Mouse (Mus musculus): ENCODE data around the gene Wscd2. TPM values are rescaled to one million over a fixed set of nuclear protein-coding genes. Genes with fewer than 3 reads are reported as not detected.

The Wscd2 gene
- total RNA-seq (2012; rRNA removed): 2.6 and 3.4 TPM in 2 replicates

- in situ Hi-C loops (cut with MboI; ENCODE audit: low sequenced_read_pairs in 2 of 2, unreplicated experiment in 2 of 2): no loop called here
- Histone ChIP-seq H3K4me3 (ENCODE audit: insufficient read depth in 1 of 2, low read depth in 1 of 2, low read length in 2 of 2, poor library complexity in 1 of 2, severe bottlenecking in 1 of 2) (peak within 1 kb of the TSS; percentile 60 to 66), H3K9me3 (ENCODE audit: control insufficient read depth, insufficient read depth, low read depth, low read length) (no peaks in the 10 kb centered on the region), H3K9ac (ENCODE audit: insufficient read depth, low read depth, low read length, poor library complexity, severe bottlenecking) (peak within 1 kb of the TSS; percentile 48), H3K4me1 (ENCODE audit: control insufficient read depth in 2 of 2, insufficient read depth in 2 of 2, low read length in 2 of 2, poor library complexity in 1 of 2) (peaks cover 0 to 7% of the 10 kb centered on the region in 2 experiments; a peak in 1 of 4 replicates), H3K27ac (ENCODE audit: insufficient read depth, low read depth, low read length, poor library complexity, severe bottlenecking) (no peak within 1 kb of the TSS), H3K36me3 (ENCODE audit: control insufficient read depth, insufficient read depth, low read length, poor library complexity, severe bottlenecking) (no peaks in the 10 kb centered on the region)
- no peak for DNase-seq (ENCODE audit: low read depth, low spot score)
- no peak for TF ChIP-seq ZC3H11A (IDR thresholded peaks at IDR 0.05; ENCODE audit: borderline replicate concordance, low read depth, low read length)
- TF ChIP-seq MAFK (IDR thresholded peaks at IDR 0.05; ENCODE audit: insufficient read depth, low read depth, low read length): no peak
- no peak for TF ChIP-seq CHD2 (IDR thresholded peaks at IDR 0.05; ENCODE audit: low read depth, low read length)
- TF ChIP-seq ZNF384 (IDR thresholded peaks at IDR 0.05; ENCODE audit: low read depth, low read length): no peak
- no peak for TF ChIP-seq HCFC1 (IDR thresholded peaks at IDR 0.05; ENCODE audit: borderline replicate concordance, insufficient read depth, low read length)
These were observed at the start of gene Wscd2 for GRCm38 (mm10) chr5:113490033-113490432. Gene Wscd2, plus strand, starts transcription at chr5:113490333.

GRCm38 (mm10) chr5:113442180-113442579 is 48.0 kb upstream of the Wscd2 start:
- Histone ChIP-seq H3K27ac (ENCODE audit: insufficient read depth, low read depth, low read length, poor library complexity, severe bottlenecking) (no peak overlapping the region), H3K9me3 (ENCODE audit: control insufficient read depth, insufficient read depth, low read depth, low read length) (no peaks in the 10 kb centered on the region), H3K36me3 (ENCODE audit: control insufficient read depth, insufficient read depth, low read length, poor library complexity, severe bottlenecking) (no peaks in the 10 kb centered on the region), H3K9ac (ENCODE audit: insufficient read depth, low read depth, low read length, poor library complexity, severe bottlenecking) (no peak overlapping the region), H3K4me1 (ENCODE audit: control insufficient read depth in 2 of 2, insufficient read depth in 2 of 2, low read length in 2 of 2, poor library complexity in 1 of 2) (peaks cover under 1 to 19% of the 10 kb centered on the region in 2 experiments; a peak in 2 of 4 replicates), H3K4me3 (ENCODE audit: insufficient read depth in 1 of 2, low read depth in 1 of 2, low read length in 2 of 2, poor library complexity in 1 of 2, severe bottlenecking in 1 of 2) (no peak overlapping the region)
- no peak for TF ChIP-seq HCFC1 (IDR thresholded peaks at IDR 0.05; ENCODE audit: borderline replicate concordance, insufficient read depth, low read length)
- TF ChIP-seq ZC3H11A (IDR thresholded peaks at IDR 0.05; ENCODE audit: borderline replicate concordance, low read depth, low read length): no peak
- in situ Hi-C loops (cut with MboI; ENCODE audit: low sequenced_read_pairs in 2 of 2, unreplicated experiment in 2 of 2): no loop called here
- DNase-seq (ENCODE audit: low read depth, low spot score): no peak

- Histone ChIP-seq H3K27ac (ENCODE audit: insufficient read depth, low read depth, low read length, poor library complexity, severe bottlenecking) (no peak overlapping the region), H3K4me3 (ENCODE audit: insufficient read depth in 1 of 2, low read depth in 1 of 2, low read length in 2 of 2, poor library complexity in 1 of 2, severe bottlenecking in 1 of 2) (no peak overlapping the region), H3K36me3 (ENCODE audit: control insufficient read depth, insufficient read depth, low read length, poor library complexity, severe bottlenecking) (no peaks in the 10 kb centered on the region), H3K9me3 (ENCODE audit: control insufficient read depth, insufficient read depth, low read depth, low read length) (no peaks in the 10 kb centered on the region), H3K9ac (ENCODE audit: insufficient read depth, low read depth, low read length, poor library complexity, severe bottlenecking) (no peak overlapping the region), H3K4me1 (ENCODE audit: control insufficient read depth in 2 of 2, insufficient read depth in 2 of 2, low read length in 2 of 2, poor library complexity in 1 of 2) (peaks cover 3 to 19% of the 10 kb centered on the region in 2 experiments; a peak in 1 of 4 replicates)
- DNase-seq (ENCODE audit: low read depth, low spot score): no peak
- no peak for TF ChIP-seq CHD2 (IDR thresholded peaks at IDR 0.05; ENCODE audit: low read depth, low read length)
- TF ChIP-seq ZNF384 (IDR thresholded peaks at IDR 0.05; ENCODE audit: low read depth, low read length): no peak
- TF ChIP-seq HCFC1 (IDR thresholded peaks at IDR 0.05; ENCODE audit: borderline replicate concordance, insufficient read depth, low read length): no peak
- TF ChIP-seq ZC3H11A (IDR thresholded peaks at IDR 0.05; ENCODE audit: borderline replicate concordance, low read depth, low read length): no peak
- no peak for TF ChIP-seq MAFK (IDR thresholded peaks at IDR 0.05; ENCODE audit: insufficient read depth, low read depth, low read length)
- in situ Hi-C loops (cut with MboI; ENCODE audit: low sequenced_read_pairs in 2 of 2, unreplicated experiment in 2 of 2): no loop called here
These were observed 42.0 kb upstream of the Wscd2 start for GRCm38 (mm10) chr5:113448023-113448734.

DNA sequence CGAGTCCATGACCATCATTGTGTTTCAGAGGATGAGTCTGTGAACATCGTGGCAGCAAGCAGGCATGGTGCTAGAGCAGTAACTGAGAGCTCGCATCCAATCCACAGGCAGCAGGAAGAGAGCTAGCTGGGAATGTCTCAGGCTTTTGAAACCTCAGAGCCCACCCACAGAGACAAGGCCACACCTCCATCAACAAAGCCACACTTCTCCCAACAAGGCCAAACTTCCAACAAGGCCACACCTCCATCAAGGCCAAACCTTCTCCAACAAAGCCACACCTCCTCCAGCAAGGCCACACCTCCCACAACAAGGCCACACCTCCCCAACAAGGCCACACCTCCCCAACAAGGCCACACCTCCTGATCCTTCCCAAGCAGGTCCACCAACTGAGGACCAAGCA is 40.8 kb upstream of the Wscd2 start:
- no peak overlapping the region for H3K27ac ChIP-seq (ENCODE audit: insufficient read depth, low read depth, low read length, poor library complexity, severe bottlenecking)
- TF ChIP-seq ZC3H11A (IDR thresholded peaks at IDR 0.05; ENCODE audit: borderline replicate concordance, low read depth, low read length) (no peak), ZNF384 (IDR thresholded peaks at IDR 0.05; ENCODE audit: low read depth, low read length) (no peak), HCFC1 (IDR thresholded peaks at IDR 0.05; ENCODE audit: borderline replicate concordance, insufficient read depth, low read length) (no peak), MAFK (IDR thresholded peaks at IDR 0.05; ENCODE audit: insufficient read depth, low read depth, low read length) (no peak), CHD2 (IDR thresholded peaks at IDR 0.05; ENCODE audit: low read depth, low read length) (no peak)

More for the DNA sequence above, 40.8 kb upstream of the Wscd2 start:
- DNase-seq (ENCODE audit: low read depth, low spot score): no peak
- Histone ChIP-seq H3K36me3 (ENCODE audit: control insufficient read depth, insufficient read depth, low read length, poor library complexity, severe bottlenecking) (no peaks in the 10 kb centered on the region), H3K4me3 (ENCODE audit: insufficient read depth in 1 of 2, low read depth in 1 of 2, low read length in 2 of 2, poor library complexity in 1 of 2, severe bottlenecking in 1 of 2) (no peak overlapping the region), H3K9me3 (ENCODE audit: control insufficient read depth, insufficient read depth, low read depth, low read length) (no peaks in the 10 kb centered on the region), H3K4me1 (ENCODE audit: control insufficient read depth in 2 of 2, insufficient read depth in 2 of 2, low read length in 2 of 2, poor library complexity in 1 of 2) (peaks cover 3 to 25% of the 10 kb centered on the region in 2 experiments; a peak in 2 of 4 replicates), H3K9ac (ENCODE audit: insufficient read depth, low read depth, low read length, poor library complexity, severe bottlenecking) (no peak overlapping the region)
- in situ Hi-C loops (cut with MboI; ENCODE audit: low sequenced_read_pairs in 2 of 2, unreplicated experiment in 2 of 2): no loop called here
